Mouse (Mus musculus) left cerebral cortex, adult 8-10 months (tissue): Measurements from ENCODE around the gene Nfkbib. TPM values are rescaled to one million over a fixed set of nuclear protein-coding genes. Genes with fewer than 3 reads are reported as not detected.

ENCODE experiments used
- DNase-seq, 2 experiments: peaks; one replicate each; pipeline ENCODE4 v3.0.0; 2022; ENCODE audit warnings: low spot score in 2 of 2
- total RNA-seq, 4 experiments: library from RNA; stranded (reverse); gene quantifications; 2 replicates each; pipeline ENCODE4 v1.2.4; 2022

Gene Nfkbib
- total RNA-seq, 4 experiments from 2014 or later: 32.2 to 34.7 (median 33.3) TPM

- no peak for DNase-seq
These were observed 47.7 kb downstream of the Nfkbib start for GRCm38 (mm10) chr7:28719650-28720049.

- DNase-seq: no peak
These were observed 48.2 kb downstream of the Nfkbib start for GRCm38 (mm10) chr7:28719159-28719558.

- DNase-seq: no peak
These were observed 49.6 kb downstream of the Nfkbib start for GRCm38 (mm10) chr7:28717726-28718125.

- DNase-seq: no peak
These were observed 50.6 kb downstream of the Nfkbib start, which contains the start of gene Fbxo17 for GRCm38 (mm10) chr7:28716590-28717281. TSS of gene Fbxo17 (plus strand) at chr7:28716804.

- no peak for DNase-seq
These were observed 51.7 kb downstream of the Nfkbib start for GRCm38 (mm10) chr7:28715598-28715997.

- DNase-seq: peak in 1 of 2 experiments; percentile 61
These were observed 52.6 kb downstream of the Nfkbib start for GRCm38 (mm10) chr7:28714667-28715066.

GRCm38 (mm10) chr7:28710962-28711361 lies 56.4 kb downstream of the Nfkbib start:
- DNase-seq: no peak

GRCm38 (mm10) chr7:28709454-28709853 lies 57.9 kb downstream of the Nfkbib start:
- no peak for DNase-seq

Other genes with a start within 250 kb of the Nfkbib start
- not detected for gene Ifnl3, start 244.7 kb downstream of the Nfkbib start, total RNA-seq
- gene Sycn, start 226.6 kb downstream of the Nfkbib start, total RNA-seq: not detected
- under 1 TPM in 3 of 4 experiments, not detected in 1; 0.23 to 0.49 (median 0.39) TPM for gene Nccrp1, start 220.3 kb downstream of the Nfkbib start, total RNA-seq
- gene Samd4b, start 169.4 kb downstream of the Nfkbib start, total RNA-seq: 10 to 100 TPM; 58.2 to 70.1 (median 61.7) TPM
- 1 to 10 TPM; 8.4 to 9.0 (median 8.5) TPM for gene Pak4, start 169.3 kb downstream of the Nfkbib start, total RNA-seq
- gene Acp7, start 136.2 kb downstream of the Nfkbib start, total RNA-seq: 1 to 10 TPM; 1.5 to 2.8 (median 2.1) TPM
- gene Fbxo27, start 74.7 kb downstream of the Nfkbib start, total RNA-seq: 10 to 100 TPM; 18.3 to 20.9 (median 20.4) TPM
- gene Fbxo17, start 50.7 kb downstream of the Nfkbib start, total RNA-seq: 1 to 10 TPM; 1.8 to 4.3 (median 2.8) TPM
- 10 to 100 TPM; 54.2 to 65.8 (median 60.4) TPM for gene Mrps12, start 25.7 kb downstream of the Nfkbib start, total RNA-seq
- 10 to 100 TPM; 11.5 to 15.7 (median 13.9) TPM for gene Sars2, start 25.5 kb downstream of the Nfkbib start, total RNA-seq
- gene Ccer2, start 11.3 kb downstream of the Nfkbib start, total RNA-seq: 1 to 10 TPM; 1.7 to 2.8 (median 2.4) TPM
- 100 to 1,000 TPM; 132 to 145 (median 141) TPM for gene Sirt2, start 777 bp downstream of the Nfkbib start, total RNA-seq
- gene Rinl, start 21.5 kb upstream of the Nfkbib start, total RNA-seq: 1 to 10 TPM; 2.0 to 4.9 (median 4.1) TPM
- 100 to 1,000 TPM; 433 to 466 (median 453) TPM for gene Hnrnpl, start 41.0 kb upstream of the Nfkbib start, total RNA-seq
- 10 to 100 TPM; 57.9 to 68.0 (median 62.2) TPM for gene Ech1, start 57.7 kb upstream of the Nfkbib start, total RNA-seq
- gene Lgals4, start 66.3 kb upstream of the Nfkbib start, total RNA-seq: 1 to 10 TPM; 1.4 to 3.4 (median 3.0) TPM
- gene Lgals7, start 96.3 kb upstream of the Nfkbib start, total RNA-seq: not detected
- gene Capn12, start 113.9 kb upstream of the Nfkbib start, total RNA-seq: 1 to 10 TPM in 3 of 4 experiments, under 1 TPM in 1; 0.41 to 2.3 (median 1.3) TPM
- gene Actn4, start 194.8 kb upstream of the Nfkbib start, total RNA-seq: 100 to 1,000 TPM; 161 to 178 (median 177) TPM
- gene Eif3k, start 214.4 kb upstream of the Nfkbib start, total RNA-seq: 100 to 1,000 TPM; 197 to 208 (median 204) TPM
- gene Map4k1, start 214.5 kb upstream of the Nfkbib start, total RNA-seq: 1 to 10 TPM in 3 of 4 experiments, under 1 TPM in 1; 0.99 to 3.7 (median 2.1) TPM